Mouse (Mus musculus) adrenal gland, adult 18-20 months (tissue): ENCODE measurements around the gene Sobp. TPM values are rescaled to one million over a fixed set of nuclear protein-coding genes. Genes with fewer than 3 reads are reported as not detected.

Source experiments
- DNase-seq, 2 experiments: peaks; one replicate each; pipeline ENCODE4 v3.0.0; 2021 to 2022; ENCODE audit warnings: low spot score in 2 of 2
- total RNA-seq, 2 experiments: library from RNA; stranded (reverse); gene quantifications; 1 replicate in 1 of 2; 2 replicates in 1 of 2; pipeline ENCODE4 v1.2.3; 2021

The Sobp gene
- total RNA-seq, 2 experiments from 2014 or later: 2.4 to 3.9 TPM

- DNase-seq: no peak
These were observed 80.9 kb downstream of the Sobp start for GRCm38 (mm10) chr10:43093440-43093839.

GRCm38 (mm10) chr10:43090040-43090439 is 84.3 kb downstream of the Sobp start:
- DNase-seq: no peak

- no peak for DNase-seq
These were observed 86.9 kb downstream of the Sobp start for GRCm38 (mm10) chr10:43087421-43087820.

- DNase-seq: no peak
These were observed 87.4 kb downstream of the Sobp start for GRCm38 (mm10) chr10:43086888-43087287.

- no peak for DNase-seq
These were observed 90.3 kb downstream of the Sobp start for GRCm38 (mm10) chr10:43084087-43084366.

- DNase-seq: no peak
These were observed 90.8 kb downstream of the Sobp start for GRCm38 (mm10) chr10:43083288-43084086.

- peak; percentile 14 to 24 for DNase-seq
These were observed 93.0 kb downstream of the Sobp start for GRCm38 (mm10) chr10:43081316-43081715.

- no peak for DNase-seq
These were observed 98.7 kb downstream of the Sobp start for GRCm38 (mm10) chr10:43075535-43076152.

GRCm38 (mm10) chr10:43073281-43073680 is 101.0 kb downstream of the Sobp start:
- no peak for DNase-seq

- no peak for DNase-seq
These were observed 103.4 kb downstream of the Sobp start for GRCm38 (mm10) chr10:43070893-43071292.

- no peak for DNase-seq
These were observed 109.0 kb downstream of the Sobp start for GRCm38 (mm10) chr10:43065331-43065730.

- DNase-seq: no peak
These were observed 112.7 kb downstream of the Sobp start for GRCm38 (mm10) chr10:43061519-43062105.

- DNase-seq: no peak
These were observed 118.9 kb downstream of the Sobp start for GRCm38 (mm10) chr10:43055405-43055804.

- DNase-seq: no peak
These were observed 119.6 kb downstream of the Sobp start for GRCm38 (mm10) chr10:43054776-43055175.

- DNase-seq: no peak
These were observed 120.3 kb downstream of the Sobp start for GRCm38 (mm10) chr10:43053861-43054560.

- no peak for DNase-seq
These were observed 121.9 kb downstream of the Sobp start for GRCm38 (mm10) chr10:43052462-43052861.

GRCm38 (mm10) chr10:43047804-43048348 is 126.5 kb downstream of the Sobp start:
- no peak for DNase-seq

- no peak for DNase-seq
These were observed 130.8 kb downstream of the Sobp start for GRCm38 (mm10) chr10:43043351-43044209.

- no peak for DNase-seq
These were observed 131.6 kb downstream of the Sobp start for GRCm38 (mm10) chr10:43042591-43043327.

GRCm38 (mm10) chr10:43041794-43042193 is 132.5 kb downstream of the Sobp start:
- no peak for DNase-seq
